Mouse (Mus musculus): ENCODE results near the gene Cnst. TPM values are rescaled to one million over a fixed set of nuclear protein-coding genes. Genes with fewer than 3 reads are reported as not detected.

The Cnst gene
- polyA plus RNA-seq, 1 experiment, result 25.8 TPM

DNA sequence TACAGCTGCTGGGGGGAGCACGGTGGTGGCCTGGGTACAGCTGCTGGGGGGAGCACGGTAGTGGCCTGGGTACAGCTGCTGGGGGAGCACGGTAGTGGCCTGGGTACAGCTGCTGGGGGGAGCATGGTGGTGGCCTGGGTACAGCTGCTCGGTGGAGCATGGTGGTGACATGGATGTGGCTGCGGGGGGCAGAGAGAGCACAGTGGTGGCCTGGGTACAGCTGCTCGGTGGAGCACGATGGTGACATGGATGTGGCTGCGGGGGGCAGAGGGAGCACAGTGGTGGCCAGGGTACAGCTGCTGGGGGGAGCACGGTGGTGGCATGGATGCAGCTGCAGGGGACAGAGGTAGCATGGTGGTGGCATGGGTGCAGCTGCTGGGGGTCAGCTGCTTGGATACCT lies 39.5 kb downstream of the Cnst start:
- peaks cover 6% of the 10 kb centered on the region for H3K4me1 ChIP-seq (ENCODE audit: control insufficient read depth, insufficient read depth, low read length)
- no peak overlapping the region for H3K27ac ChIP-seq (ENCODE audit: insufficient read depth, low read length)
- no peak overlapping the region for H3K4me3 ChIP-seq (ENCODE audit: insufficient read depth, low read length)
- no peak for TF ChIP-seq POLR2A (IDR thresholded peaks at IDR 0.05; ENCODE audit: extremely low read depth, insufficient read depth, low read length)
- no peak for TF ChIP-seq CTCF (IDR thresholded peaks at IDR 0.05; ENCODE audit: extremely low read depth, insufficient read depth, low read length)

DNA sequence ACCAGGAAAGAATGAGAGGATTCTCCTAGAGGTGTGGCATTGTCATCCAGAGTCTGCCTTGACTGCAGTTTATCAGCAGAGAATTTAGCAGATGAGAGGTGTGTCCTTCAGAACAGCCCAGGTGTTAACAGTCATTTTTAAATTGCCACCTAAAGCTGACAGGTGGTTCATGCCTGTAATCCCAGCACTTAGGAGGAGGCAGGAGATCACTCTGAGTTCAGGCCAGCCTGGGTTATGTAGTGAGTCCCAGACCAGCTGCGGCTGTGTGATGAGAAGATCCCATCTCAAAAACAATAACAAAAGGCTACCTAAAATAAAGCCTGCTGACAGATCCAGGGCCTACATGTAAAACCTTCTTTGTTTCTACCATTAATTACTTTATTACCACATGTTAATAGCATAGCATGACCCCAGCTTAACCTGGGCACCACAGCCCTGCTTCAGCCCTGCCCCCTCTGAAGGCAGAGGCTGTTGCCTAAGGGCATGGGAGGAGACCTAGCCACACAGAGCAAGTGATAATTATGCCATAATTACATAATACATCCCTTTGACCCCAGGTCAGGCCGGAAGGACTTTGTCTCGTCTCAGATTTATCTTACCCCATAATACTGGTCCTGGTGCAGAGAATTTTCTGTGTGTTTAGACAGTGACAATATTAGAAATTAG lies 40.4 kb downstream of the Cnst start:
- TF ChIP-seq CTCF (IDR thresholded peaks at IDR 0.05; ENCODE audit: extremely low read depth, insufficient read depth, low read length) (no peak), POLR2A (IDR thresholded peaks at IDR 0.05; ENCODE audit: extremely low read depth, insufficient read depth, low read length) (no peak)
- H3K27ac ChIP-seq (ENCODE audit: insufficient read depth, low read length), result no peak overlapping the region
- H3K4me1 ChIP-seq (ENCODE audit: control insufficient read depth, insufficient read depth, low read length), result peaks cover 7% of the 10 kb centered on the region; the same call in 1 of the 2 replicates
- no peak overlapping the region for H3K4me3 ChIP-seq (ENCODE audit: insufficient read depth, low read length)

DNA sequence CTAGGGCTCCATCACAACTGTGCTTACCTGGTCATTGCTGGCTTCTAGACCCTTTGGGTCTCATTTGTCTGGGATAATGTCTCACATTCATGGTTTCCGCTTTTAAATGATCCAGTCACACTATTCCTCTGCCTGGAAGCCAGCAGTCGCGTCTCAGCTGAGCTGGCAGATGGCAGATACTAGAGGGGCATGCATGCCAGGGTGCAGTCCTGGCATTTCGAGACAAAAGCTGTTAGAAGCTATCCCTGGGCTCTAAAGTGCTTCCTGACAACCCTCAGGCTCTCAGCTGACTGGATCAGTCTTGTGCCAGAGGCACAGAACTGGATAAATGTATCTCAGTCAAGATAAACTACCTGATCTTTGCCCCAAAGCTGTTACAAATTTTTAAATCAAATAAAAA lies 42.1 kb downstream of the Cnst start:
- peak overlapping the region; percentile 29; the same call in 1 of the 2 replicates for H3K27ac ChIP-seq (ENCODE audit: insufficient read depth, low read length)
- TF ChIP-seq POLR2A (IDR thresholded peaks at IDR 0.05; ENCODE audit: extremely low read depth, insufficient read depth, low read length) (no peak), CTCF (IDR thresholded peaks at IDR 0.05; ENCODE audit: extremely low read depth, insufficient read depth, low read length) (no peak)
- peaks cover 9% of the 10 kb centered on the region; the same call in 1 of the 2 replicates for H3K4me1 ChIP-seq (ENCODE audit: control insufficient read depth, insufficient read depth, low read length)
- no peak overlapping the region for H3K4me3 ChIP-seq (ENCODE audit: insufficient read depth, low read length)

DNA sequence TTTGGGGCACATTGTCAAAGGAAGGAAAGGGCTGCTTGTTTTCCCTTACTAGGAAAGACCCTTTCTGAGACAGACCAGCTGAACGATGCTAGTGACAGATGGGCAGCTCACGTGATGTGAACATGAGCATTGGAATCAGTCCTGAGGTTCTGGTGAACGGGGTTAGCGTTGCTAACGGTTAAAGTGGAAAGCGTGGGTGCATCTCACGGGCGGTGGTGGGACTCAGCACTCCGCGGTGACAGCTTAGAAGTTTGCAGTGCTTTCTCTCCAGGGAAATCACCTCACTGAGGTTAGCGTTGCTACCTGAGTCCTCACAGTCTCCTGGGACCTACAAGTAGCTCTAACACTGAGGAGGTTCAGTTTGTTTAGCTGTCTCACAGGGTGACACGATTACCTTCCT lies 45.5 kb downstream of the Cnst start:
- Histone ChIP-seq H3K4me1 (ENCODE audit: control insufficient read depth, insufficient read depth, low read length) (peaks cover 9% of the 10 kb centered on the region; the same call in 1 of the 2 replicates), H3K27ac (ENCODE audit: insufficient read depth, low read length) (no peak overlapping the region), H3K4me3 (ENCODE audit: insufficient read depth, low read length) (no peak overlapping the region)
- no peak for TF ChIP-seq CTCF (IDR thresholded peaks at IDR 0.05; ENCODE audit: extremely low read depth, insufficient read depth, low read length)
- TF ChIP-seq POLR2A (IDR thresholded peaks at IDR 0.05; ENCODE audit: extremely low read depth, insufficient read depth, low read length), result no peak

DNA sequence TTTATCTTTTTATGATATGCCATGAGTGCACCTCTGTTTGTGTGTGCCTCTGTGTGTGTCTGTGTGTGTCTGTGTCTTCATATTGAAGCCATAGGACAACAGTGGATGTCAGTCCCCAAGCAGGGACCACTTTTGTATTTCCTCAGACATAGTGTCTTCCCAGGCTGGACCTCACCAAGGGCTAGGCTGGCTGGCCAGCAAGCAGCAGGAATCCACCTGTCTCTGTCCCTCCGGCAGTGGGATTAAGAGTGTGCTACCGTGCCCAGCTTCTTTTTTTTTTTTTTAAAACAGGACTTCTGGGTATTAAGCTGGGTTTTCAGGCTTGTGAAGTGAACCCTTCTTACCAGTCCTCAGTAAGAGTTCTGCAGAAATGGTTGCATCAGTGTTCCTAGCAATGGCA lies 46.0 kb downstream of the Cnst start:
- H3K4me1 ChIP-seq (ENCODE audit: control insufficient read depth, insufficient read depth, low read length), result peaks cover 9% of the 10 kb centered on the region; the same call in 1 of the 2 replicates
- TF ChIP-seq POLR2A (IDR thresholded peaks at IDR 0.05; ENCODE audit: extremely low read depth, insufficient read depth, low read length), result no peak
- no peak for TF ChIP-seq CTCF (IDR thresholded peaks at IDR 0.05; ENCODE audit: extremely low read depth, insufficient read depth, low read length)
- no peak overlapping the region for H3K27ac ChIP-seq (ENCODE audit: insufficient read depth, low read length)
- no peak overlapping the region for H3K4me3 ChIP-seq (ENCODE audit: insufficient read depth, low read length)

DNA sequence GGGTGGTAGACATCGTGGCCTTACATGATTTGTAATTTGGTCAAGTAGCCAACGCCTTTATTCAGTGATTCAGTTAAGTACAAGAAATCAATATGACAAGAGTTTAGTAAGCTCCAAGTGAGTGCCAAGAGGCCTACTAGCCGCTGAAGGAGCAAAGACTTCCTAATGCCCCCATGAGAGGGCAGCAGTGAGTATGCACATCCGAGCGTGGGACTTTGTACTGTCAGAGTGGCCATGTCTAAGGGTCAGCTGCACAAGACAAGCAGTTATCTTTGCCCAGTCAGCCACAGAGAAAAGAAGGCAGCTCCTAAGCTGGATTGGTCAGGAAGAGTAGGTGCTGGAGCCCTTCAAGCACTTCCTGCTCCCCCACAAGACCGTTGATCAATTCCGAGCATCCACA lies 46.8 kb downstream of the Cnst start:
- TF ChIP-seq POLR2A (IDR thresholded peaks at IDR 0.05; ENCODE audit: extremely low read depth, insufficient read depth, low read length), result no peak
- TF ChIP-seq CTCF (IDR thresholded peaks at IDR 0.05; ENCODE audit: extremely low read depth, insufficient read depth, low read length), result peak; percentile 23; the same call in 1 of the 2 replicates
- Histone ChIP-seq H3K4me1 (ENCODE audit: control insufficient read depth, insufficient read depth, low read length) (peaks cover 6% of the 10 kb centered on the region; the same call in 1 of the 2 replicates), H3K4me3 (ENCODE audit: insufficient read depth, low read length) (no peak overlapping the region), H3K27ac (ENCODE audit: insufficient read depth, low read length) (no peak overlapping the region)

DNA sequence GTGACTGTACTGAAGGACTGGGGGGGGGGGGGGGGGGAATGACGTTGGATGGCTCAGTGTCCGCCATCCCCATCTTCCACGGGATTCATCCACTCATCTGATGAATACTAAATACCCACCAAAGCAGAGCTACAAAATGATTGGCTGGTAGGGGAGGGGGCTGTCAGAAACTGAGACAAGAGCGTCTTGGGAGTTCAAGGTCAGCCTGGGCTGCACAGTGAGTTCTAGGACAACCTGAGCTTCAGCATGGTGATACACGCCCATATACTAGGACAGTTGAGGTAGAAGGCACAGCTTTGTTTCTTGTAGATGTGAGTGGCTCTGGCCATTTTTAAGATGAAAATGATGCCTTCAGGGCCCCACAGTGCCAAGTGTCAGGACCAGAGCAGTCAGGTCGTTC lies 52.2 kb downstream of the Cnst start:
- H3K4me1 ChIP-seq (ENCODE audit: control insufficient read depth, insufficient read depth, low read length), result peaks cover 6% of the 10 kb centered on the region
- TF ChIP-seq CTCF (IDR thresholded peaks at IDR 0.05; ENCODE audit: extremely low read depth, insufficient read depth, low read length) (no peak), POLR2A (IDR thresholded peaks at IDR 0.05; ENCODE audit: extremely low read depth, insufficient read depth, low read length) (no peak)
- H3K4me3 ChIP-seq (ENCODE audit: insufficient read depth, low read length), result no peak overlapping the region
- no peak overlapping the region for H3K27ac ChIP-seq (ENCODE audit: insufficient read depth, low read length)

DNA sequence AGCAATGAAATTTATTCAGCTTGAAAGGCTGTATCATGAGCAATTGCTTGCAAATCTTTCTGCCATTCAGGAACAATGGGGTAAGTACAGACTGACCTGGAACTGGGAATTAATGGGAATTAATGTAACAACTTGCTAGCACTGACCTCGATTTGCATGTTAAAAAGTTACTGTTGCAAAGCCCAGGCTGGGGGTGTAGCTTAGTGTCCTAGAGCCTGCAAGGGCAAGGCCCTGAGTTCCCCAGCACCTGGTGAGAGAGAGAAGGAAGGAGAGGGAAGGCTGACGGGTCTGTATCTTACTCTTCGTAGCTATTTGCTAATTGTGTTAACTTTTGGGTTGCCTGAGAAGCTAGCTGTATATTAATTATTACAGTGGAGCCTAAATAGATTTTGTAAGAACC lies 58.4 kb downstream of the Cnst start:
- H3K4me1 ChIP-seq (ENCODE audit: control insufficient read depth, insufficient read depth, low read length), result peaks cover 8% of the 10 kb centered on the region
- TF ChIP-seq CTCF (IDR thresholded peaks at IDR 0.05; ENCODE audit: extremely low read depth, insufficient read depth, low read length), result no peak
- no peak overlapping the region for H3K4me3 ChIP-seq (ENCODE audit: insufficient read depth, low read length)
- no peak overlapping the region for H3K27ac ChIP-seq (ENCODE audit: insufficient read depth, low read length)

DNA sequence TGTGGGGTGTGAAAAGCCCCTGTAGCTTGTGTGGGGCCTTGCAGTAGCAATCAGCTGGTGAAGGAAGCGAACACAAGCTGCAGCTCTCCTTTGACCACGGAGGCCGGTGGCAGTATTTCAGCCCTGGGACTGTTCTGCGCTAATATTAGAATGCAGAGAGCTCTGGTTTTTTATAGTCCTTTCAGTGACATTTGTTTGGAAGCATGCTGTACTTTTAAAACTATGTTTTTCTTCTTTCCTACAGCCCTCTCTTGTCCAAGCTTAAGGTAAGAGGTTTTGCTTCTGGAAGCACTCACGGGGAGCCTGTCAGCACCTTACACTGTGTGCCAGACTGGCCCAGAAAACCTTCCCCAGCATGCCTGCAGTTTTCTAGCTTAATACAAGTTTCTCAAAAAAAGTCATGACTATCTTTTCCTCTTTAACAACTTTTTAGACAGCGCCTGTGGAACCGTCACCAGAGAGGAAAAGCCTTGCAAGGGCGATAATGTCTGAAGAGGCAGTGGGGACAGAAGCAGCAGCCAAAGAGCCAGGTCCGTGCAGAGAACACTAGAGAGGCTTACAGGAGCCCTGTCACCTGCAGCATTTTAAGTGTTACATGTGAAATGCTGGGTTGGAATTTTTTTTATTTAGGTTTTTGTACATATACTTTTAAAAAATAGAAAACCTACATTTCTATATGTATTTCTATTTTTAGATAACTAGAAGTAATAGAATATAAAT lies 60.0 kb downstream of the Cnst start:
- Histone ChIP-seq H3K4me3 (ENCODE audit: insufficient read depth, low read length) (no peak overlapping the region), H3K4me1 (ENCODE audit: control insufficient read depth, insufficient read depth, low read length) (peaks cover 2% of the 10 kb centered on the region; the same call in 1 of the 2 replicates), H3K27ac (ENCODE audit: insufficient read depth, low read length) (no peak overlapping the region)
- TF ChIP-seq POLR2A (IDR thresholded peaks at IDR 0.05; ENCODE audit: extremely low read depth, insufficient read depth, low read length), result no peak
- TF ChIP-seq CTCF (IDR thresholded peaks at IDR 0.05; ENCODE audit: extremely low read depth, insufficient read depth, low read length), result no peak

DNA sequence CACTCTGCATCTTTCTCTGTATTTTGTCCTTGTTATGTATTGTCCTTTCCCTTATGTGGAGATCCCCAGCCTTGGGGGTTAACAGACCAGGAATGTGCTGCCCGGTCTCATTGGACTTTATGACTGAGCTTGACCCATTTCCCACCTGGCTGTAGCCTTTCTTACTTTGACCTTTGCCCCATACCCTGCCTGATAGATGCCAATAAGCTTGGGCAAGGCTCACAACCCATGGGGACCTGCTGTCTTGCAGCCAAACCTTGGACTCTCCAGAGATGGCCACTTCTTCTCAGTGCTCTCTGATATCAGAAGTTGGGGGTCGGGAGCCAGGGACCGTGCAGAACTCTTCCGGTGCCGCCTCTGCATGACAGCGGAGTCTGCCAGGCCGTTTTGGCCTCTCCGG lies 62.4 kb downstream of the Cnst start:
- TF ChIP-seq POLR2A (IDR thresholded peaks at IDR 0.05; ENCODE audit: extremely low read depth, insufficient read depth, low read length) (no peak), CTCF (IDR thresholded peaks at IDR 0.05; ENCODE audit: extremely low read depth, insufficient read depth, low read length) (no peak)
- Histone ChIP-seq H3K4me3 (ENCODE audit: insufficient read depth, low read length) (no peak overlapping the region), H3K27ac (ENCODE audit: insufficient read depth, low read length) (no peak overlapping the region), H3K4me1 (ENCODE audit: control insufficient read depth, insufficient read depth, low read length) (peaks cover 2% of the 10 kb centered on the region; the same call in 1 of the 2 replicates)

Data from cortical plate, adult 2 months (tissue).